Mouse (Mus musculus): Measurements from ENCODE around the gene Arfgap3.

GRCm38 (mm10) chr15:83309878-83310277, 40.2 kb downstream of the Arfgap3 start:
- TF ChIP-seq CTCF (conservative IDR thresholded peaks at IDR 0.05; ENCODE audit: insufficient read depth, insufficient read length, low read depth, low read length) (no peak), POLR2A (IDR thresholded peaks at IDR 0.05; ENCODE audit: low read depth, low read length) (no peak)

All from kidney, adult 2 months (tissue).